Mouse (Mus musculus): ENCODE measurements around the gene Neil1. TPM values are rescaled to one million over a fixed set of nuclear protein-coding genes. Genes with fewer than 3 reads are reported as not detected.

Neil1 gene
- 10 to 100 TPM; 10.7 to 16.6 (median 13.7) TPM for total RNA-seq (2022)

DNA sequence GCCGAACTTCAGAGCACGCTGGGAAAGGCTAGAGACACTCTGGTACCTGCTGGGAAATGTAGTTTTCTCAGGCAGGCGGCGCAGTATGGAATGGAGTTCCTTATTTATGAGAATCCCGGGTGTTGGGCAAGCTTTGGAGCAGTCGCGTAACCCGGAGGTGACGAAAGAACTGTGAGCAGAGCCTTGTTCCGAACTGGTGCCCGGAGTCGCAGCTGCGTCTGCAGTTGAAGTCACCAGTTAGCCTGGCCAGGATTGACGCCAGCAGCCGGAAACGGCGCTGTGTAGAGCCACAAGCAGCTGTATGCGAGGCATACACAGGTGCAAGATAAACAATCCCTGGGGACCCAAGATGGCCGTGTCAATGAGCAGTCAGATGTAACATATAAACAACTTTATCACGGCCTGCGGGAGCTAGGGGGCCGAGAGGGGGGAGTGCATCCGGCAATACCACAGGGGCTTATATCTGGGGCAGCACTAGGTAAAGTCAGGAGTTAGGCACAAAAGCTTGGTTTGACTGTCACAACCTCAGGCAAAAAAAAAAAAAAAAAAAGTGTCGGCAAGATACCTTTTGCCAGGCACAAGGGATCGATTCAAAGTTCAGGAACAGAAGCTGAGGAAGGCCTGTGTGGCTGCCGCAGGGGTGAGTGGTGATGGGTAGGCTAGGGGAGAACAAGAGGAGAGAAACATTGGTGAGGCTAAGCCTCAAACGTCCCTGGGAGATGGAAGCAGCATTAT lies at the start of gene Neil1:
Gene Neil1, minus strand, starts transcription at position 162 of the 735 bp plus-strand sequence.
- DNase-seq = peak; percentile 91

- DNase-seq = no peak
Observed at GRCm38 (mm10) chr9:57197414-57197813, 49.3 kb upstream of the Neil1 start.

DNA sequence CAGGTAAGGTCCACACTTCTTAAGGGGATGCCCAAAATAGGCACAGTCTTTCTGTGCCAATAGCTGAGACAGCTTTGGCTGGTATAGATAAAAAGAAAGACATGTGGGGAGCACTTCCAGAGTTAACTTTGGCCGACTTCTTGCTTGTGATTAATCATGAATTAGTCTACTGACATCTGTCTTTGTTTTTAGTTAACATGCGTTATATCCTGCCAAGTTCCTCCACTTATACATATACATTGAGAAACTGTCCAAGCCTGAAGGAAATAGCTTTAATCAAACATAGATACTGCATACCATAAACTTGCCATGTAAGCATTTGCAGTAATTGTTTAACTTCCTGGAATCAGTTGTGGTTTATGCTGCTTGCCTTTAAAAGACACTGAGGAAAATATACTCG lies 48.6 kb upstream of the Neil1 start:
- DNase-seq = no peak

DNA sequence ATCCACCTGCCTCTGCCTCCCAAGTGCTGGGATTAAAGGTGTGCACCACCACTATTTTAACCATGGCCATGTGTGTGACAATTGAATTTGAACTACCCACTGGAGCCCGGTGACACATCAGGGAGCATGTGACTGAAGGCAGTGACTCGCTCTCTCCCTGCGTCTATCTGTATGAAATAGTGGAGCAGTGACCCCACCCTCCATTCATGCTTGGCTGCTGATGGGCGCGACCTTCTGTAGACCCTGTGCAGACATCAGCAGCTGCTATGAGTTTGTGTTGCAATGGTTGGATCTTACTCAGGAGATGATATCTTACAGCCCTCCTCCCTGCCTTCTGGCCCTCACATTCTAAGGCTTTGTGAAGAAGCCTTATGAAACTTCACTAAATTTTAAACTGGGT lies 20.3 kb upstream of the Neil1 start:
- no peak for DNase-seq

- DNase-seq = no peak
Observed at GRCm38 (mm10) chr9:57166173-57166572, 18.1 kb upstream of the Neil1 start.

GRCm38 (mm10) chr9:57163137-57163536 lies 15.0 kb upstream of the Neil1 start:
- no peak for DNase-seq

GRCm38 (mm10) chr9:57162496-57162895 lies 14.4 kb upstream of the Neil1 start:
- DNase-seq = no peak

DNA sequence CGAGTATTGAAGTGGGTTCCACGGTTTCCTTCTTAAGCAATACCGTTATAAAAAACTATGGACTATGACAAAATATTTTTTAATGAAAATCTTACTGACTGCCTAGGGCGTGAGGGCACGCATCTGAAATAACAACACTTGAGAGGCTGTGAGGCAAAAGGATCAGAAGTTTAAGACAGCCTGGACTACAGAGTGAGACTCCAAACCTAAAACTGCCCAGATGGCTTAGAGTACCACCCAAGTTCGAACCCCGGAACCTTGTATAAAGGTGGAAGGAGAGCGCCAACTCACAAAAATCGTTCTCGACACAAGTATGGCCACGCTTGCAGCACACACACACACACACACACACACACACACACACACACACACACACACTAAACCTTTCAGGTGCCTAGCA lies 10.4 kb upstream of the Neil1 start:
- no peak for DNase-seq

DNA sequence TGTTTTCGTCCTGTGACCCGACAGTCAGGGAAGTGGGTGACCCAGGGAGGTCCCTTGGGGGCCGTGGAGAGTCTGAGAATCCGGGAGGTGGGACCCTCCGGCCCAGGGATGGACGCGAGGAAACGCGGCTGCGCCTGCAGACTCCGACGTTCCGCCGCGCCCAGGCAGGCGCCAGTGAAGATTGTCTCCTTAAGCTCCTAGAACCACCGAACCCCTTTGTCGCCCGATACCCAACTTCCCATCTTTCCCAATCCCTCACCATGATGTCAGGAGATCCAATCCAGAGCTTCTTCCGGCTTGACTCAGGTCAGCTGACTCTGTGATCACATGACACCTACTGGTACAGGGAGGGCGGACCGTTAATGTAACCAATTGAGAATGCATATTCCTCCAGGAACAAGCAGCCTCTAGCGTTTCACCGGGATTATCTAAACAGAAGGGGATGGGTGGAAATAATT lies 9.9 kb upstream of the Neil1 start, which contains the start of gene Commd4:
Gene Commd4, minus strand, starts transcription at position 319 of the 458 bp plus-strand sequence.
- peak; percentile 92 for DNase-seq

DNA sequence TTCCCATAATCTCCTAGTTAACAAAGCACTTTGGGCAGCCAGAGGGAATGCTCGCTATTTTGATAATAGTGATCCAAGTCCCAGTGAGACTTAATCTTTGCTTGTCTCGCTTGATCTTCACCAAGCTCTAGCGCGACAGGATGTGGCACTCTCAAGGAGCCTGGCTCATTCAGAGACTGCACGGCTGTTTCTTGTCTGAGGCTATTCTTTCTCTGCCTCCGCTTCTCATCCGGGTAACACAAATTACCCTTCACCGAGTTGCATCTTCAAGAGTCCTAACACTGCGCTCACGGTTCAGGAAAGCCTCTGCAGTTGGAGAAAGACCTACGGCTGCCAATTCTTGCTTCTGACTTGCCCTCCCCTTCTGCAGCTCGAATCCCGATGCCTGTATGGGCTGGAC lies 9.4 kb upstream of the Neil1 start:
- no peak for DNase-seq

DNA sequence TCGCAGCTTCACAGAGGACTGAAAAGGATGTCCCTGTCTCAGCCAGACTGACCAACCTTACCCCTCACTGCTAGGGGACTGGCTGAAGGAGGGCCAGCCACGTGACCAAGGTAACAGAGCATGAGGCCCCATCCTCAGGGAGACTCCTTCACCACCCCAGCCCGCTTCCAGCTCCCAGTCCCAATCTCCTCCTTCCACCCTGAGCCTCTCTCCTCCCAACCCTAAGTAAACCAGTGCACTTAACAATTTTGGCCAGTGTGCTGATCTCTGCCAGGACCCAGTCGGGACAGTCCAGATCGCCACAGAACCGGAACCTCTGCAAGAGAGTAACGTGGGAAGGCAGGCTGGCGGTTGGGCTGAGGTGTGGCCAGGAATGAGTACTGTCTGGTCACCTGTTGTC lies 8.7 kb upstream of the Neil1 start:
- DNase-seq = no peak

GRCm38 (mm10) chr9:57156383-57156782 lies 8.3 kb upstream of the Neil1 start:
- DNase-seq = no peak

DNA sequence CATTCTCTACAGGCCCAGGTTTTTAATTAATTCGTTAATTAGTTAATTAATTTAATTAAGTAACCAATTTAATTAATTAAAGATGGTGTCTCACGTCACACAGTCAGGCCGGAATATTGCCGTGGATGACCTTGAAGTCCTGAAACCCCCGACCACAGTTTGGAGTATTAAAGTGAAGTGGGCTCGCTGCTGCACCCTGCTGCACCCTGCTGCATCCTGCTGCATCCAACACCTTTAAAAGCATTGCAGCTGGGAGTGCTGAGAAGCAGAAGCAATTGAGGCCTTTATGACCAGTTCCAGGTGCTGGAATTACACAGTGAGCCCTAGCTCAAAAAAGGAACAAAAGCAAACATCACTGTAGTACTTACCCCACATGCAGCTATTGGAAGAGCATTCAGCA lies 4.2 kb upstream of the Neil1 start:
- no peak for DNase-seq

DNA sequence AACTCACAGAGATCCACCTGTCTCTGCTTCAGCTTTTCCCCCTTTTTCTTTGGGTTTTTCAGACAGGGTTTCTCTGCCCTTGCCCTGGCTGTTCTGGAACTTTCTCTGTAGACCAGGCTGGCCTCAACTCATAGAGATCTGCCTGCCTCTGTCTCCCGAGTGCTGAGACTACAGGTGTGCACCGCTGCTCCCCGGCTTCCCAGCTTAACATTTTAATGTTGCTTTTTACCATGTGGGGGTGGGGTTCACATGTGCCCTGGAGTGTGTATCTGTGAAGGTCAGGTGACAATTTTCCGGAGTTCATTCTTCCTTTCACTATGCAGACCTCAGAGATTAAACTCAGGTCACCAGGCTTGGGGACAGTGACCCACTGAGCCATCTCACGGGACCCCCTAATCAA lies 2.1 kb upstream of the Neil1 start:
- DNase-seq = no peak

GRCm38 (mm10) chr9:57149021-57149420 lies 916 bp upstream of the Neil1 start:
- no peak for DNase-seq

- no peak for DNase-seq
Observed at GRCm38 (mm10) chr9:57147205-57148143, 631 bp downstream of the Neil1 start.

GRCm38 (mm10) chr9:57146451-57147066 lies 1.5 kb downstream of the Neil1 start:
- no peak for DNase-seq

GRCm38 (mm10) chr9:57144830-57145229 lies 3.3 kb downstream of the Neil1 start:
- DNase-seq = no peak

DNA sequence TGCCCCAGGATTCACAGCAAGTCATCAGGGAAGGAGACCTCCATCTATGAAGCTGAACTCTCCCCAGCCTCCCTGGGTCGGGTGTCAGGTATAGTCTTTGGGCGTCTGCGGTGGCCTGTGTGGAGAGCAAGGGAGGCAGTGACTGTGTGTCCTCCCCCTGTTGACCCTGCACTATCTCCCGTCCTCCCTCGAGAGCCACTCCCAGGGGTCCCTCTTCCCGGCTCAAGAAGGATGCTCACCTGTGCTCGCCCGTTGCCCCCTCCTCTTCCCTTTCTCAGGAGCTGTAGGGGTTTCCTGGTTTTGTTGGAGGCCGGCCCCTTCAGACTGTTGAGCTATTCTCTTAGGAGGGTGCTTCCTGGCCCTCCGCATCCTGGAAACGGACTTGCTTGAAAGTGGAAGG lies 4.9 kb downstream of the Neil1 start:
- DNase-seq = no peak

- no peak for DNase-seq
Observed at GRCm38 (mm10) chr9:57141417-57142353, 6.4 kb downstream of the Neil1 start.

DNA sequence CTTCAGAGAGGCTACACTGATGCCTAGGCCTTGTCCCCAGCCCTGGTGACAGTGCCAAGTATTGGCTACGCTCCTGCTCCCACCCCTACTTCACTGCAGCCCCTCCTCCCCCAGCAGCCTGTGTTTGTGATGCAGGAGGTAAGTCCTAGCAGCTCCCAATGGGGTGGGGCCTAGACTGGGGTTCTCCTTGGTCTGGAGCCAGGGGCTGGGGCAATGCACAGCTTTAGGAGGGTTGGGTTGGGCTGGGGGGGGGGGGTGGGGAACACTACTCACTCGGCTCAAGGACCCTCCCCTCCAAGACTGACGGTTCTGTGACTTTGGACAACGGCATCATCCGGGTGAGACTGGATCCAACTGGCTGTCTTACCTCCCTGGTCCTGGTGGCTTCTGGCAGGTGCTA lies 8.5 kb downstream of the Neil1 start:
- no peak for DNase-seq

DNA sequence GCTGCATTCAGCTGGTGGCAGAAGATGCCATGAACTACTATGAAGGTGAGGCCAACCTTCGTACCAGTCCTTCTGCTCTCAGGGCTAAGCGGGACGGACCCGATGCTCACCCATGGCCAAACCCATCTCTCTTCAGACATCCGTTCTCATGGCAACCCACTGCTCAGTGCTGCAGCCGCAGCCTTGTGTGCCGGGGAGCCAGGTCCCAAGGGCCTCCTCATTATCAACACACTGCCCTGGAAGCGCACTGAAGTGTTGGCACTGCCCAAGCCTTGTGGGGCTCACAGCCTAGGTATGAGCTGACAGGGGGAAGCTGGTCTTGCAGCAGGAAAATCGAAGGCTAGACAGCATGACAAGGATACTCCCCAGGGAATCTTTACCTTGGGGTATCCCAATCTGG lies 9.0 kb downstream of the Neil1 start:
- DNase-seq = no peak
